Mouse (Mus musculus) testis, adult 10 weeks (tissue): ENCODE data around the gene Mfap4. TPM values are rescaled to one million over a fixed set of nuclear protein-coding genes. Genes with fewer than 3 reads are reported as not detected.

Source experiments
- polyA plus RNA-seq: library from polyadenylated mRNA; stranded (reverse); fragments of 350-450 nt; fragmentation: Illumina TruSeq; extraction: RNeasy Lipid Tissue Mini Kit (QIAGEN cat#74804); gene quantifications from one replicate; pipeline ENCODE4 v1.2.3, GENCODE M21; 2014; ENCODE audit warnings: low read depth, low replicate concordance

The Mfap4 gene
- 1.2 TPM for polyA plus RNA-seq

GRCm38 (mm10) chr11:61484613-61485540 lies at the start of gene Mfap4:
Gene Mfap4 (plus strand): TSS chr11:61485431.

DNA sequence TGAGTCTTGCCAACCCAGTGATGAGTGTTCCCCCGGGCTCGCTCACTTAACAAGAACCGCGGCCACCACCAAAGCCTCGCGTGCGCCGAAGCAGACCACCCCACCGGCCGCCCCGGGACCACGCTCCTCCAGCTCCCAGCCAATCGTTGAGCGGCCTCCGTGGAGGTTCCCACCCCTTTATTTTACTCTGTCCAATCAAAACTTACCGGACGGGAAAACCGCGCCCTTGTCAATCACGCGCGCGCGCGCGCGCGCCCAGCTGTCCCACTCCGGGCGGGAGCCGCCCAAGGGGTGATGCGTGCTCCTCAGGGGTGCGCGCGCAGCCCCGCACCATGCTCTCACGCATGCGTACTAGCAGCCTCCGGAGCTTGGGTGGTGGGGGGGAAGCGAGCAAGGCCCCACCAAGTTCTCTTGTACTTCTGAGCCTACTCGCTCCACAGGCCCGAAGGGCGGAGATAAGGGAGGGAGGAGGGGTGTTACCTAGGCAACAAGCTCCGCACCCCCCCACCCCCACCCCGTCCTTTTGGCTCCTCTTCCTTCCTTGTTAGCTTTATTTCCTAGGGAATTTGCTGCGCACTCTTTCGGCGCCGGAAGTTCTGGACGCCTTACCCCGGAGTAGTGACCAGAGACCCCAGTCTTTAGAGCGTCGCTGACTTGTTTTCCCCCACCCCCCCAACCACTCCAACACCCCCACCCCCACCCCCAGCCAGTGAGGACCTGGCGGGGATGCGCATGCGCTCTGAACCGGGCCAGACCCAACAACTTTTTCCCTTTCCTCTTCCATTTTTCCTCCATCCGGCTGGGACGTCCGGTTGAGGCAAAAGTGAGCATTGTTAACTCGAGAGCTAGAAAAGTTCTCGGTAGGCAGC lies 9.1 kb downstream of the Mfap4 start, which contains the start of gene Mapk7:
Mapk7 (minus strand) TSS at position 278 of the 869 bp plus-strand sequence.

GRCm38 (mm10) chr11:61504713-61505257 lies 19.6 kb downstream of the Mfap4 start, which contains the start of gene B9d1:
Gene B9d1 (plus strand): TSS chr11:61505144.

Other genes starting within 250 kb of the Mfap4 start
- gene Aldh3a2, start 218.0 kb upstream of the Mfap4 start, polyA plus RNA-seq: 24.3 TPM
- gene Slc47a2, start 142.6 kb upstream of the Mfap4 start, polyA plus RNA-seq: 6.5 TPM
- gene Slc47a1, start 107.1 kb upstream of the Mfap4 start, polyA plus RNA-seq: 1.2 TPM
- gene Rnf112, start 31.3 kb upstream of the Mfap4 start, polyA plus RNA-seq: 0.78 TPM
- gene Mapk7, start 9.0 kb downstream of the Mfap4 start, polyA plus RNA-seq: 1.8 TPM
- 11.4 TPM for gene B9d1, start 19.7 kb downstream of the Mfap4 start, polyA plus RNA-seq
- gene Epn2, start 94.3 kb downstream of the Mfap4 start, polyA plus RNA-seq: 19.7 TPM
- gene Grap, start 167.8 kb downstream of the Mfap4 start, polyA plus RNA-seq: not detected
- 0.10 TPM for gene Fam83g, start 198.7 kb downstream of the Mfap4 start, polyA plus RNA-seq
- gene Slc5a10, start 235.4 kb downstream of the Mfap4 start, polyA plus RNA-seq: not detected